Mouse (Mus musculus): ENCODE results near the gene Wasl.

Wasl gene

GRCm38 (mm10) chr6:24645346-24646053, 19.3 kb downstream of the Wasl start:
- no peak for DNase-seq

GRCm38 (mm10) chr6:24642960-24643359, 21.8 kb downstream of the Wasl start:
- DNase-seq = no peak

DNA sequence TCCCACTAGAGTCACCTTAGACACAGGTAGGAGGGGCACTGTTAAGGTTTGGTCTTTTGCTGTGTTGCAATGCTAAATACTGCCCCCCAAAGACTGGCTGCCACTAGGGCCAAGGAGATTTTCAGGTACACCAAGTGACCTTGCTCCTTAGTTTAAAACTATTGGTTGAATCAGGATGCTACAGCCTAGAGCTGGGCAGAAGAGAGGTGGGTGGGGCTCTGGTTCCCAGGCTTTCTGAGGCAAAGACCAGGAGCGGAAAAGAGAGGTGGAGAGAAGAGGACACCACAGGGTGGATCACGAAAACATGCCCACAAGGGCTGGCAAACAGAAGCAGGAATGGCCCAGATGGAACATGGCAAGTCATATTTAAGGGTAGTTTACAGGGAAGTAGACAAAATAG, 22.6 kb downstream of the Wasl start:
- DNase-seq = no peak

GRCm38 (mm10) chr6:24641286-24641685, 23.5 kb downstream of the Wasl start:
- no peak for DNase-seq

GRCm38 (mm10) chr6:24635814-24636213, 29.0 kb downstream of the Wasl start:
- DNase-seq = no peak

DNA sequence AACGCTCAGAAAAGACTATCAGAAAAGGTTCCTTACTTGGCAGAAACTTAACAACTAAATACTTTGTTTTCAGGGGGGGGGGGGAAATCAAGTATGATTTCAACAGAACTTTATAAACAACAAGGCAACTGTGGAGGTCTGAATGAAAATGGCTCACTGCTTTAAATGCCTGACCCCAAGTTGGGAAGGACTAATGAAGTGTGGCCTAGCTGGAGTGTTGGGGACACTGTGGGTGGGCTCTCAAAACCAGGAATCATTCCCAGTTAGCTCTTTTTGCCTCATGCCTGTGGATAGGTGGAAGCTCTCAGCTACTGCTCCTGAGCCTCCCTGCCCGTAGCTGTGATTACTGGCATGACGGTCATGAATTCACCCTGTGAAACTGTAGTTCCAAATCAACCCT, 30.7 kb downstream of the Wasl start:
- no peak for DNase-seq

- no peak for DNase-seq
Measured at GRCm38 (mm10) chr6:24632061-24632460, 32.7 kb downstream of the Wasl start.

DNA sequence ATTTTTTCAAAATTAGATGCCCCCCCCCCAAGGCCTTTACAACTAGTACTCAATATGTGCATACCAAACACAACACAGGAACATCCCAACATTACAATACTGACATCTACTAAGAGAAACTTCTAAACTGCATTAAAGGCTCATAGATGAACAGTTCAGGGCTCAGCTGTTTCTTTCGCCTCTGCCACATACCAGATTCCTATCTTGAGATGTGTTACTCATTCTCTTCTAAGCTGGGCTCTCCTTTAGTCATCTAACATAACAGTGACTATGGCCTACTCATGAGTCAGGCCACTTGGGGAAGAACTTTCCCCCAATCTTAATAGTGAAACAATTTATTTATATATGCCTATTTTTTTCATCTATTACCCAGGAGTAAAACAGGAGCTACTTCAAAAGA, 36.3 kb downstream of the Wasl start:
- no peak for DNase-seq

GRCm38 (mm10) chr6:24627586-24628030, 37.2 kb downstream of the Wasl start:
- DNase-seq = peak; percentile 32 to 68

DNA sequence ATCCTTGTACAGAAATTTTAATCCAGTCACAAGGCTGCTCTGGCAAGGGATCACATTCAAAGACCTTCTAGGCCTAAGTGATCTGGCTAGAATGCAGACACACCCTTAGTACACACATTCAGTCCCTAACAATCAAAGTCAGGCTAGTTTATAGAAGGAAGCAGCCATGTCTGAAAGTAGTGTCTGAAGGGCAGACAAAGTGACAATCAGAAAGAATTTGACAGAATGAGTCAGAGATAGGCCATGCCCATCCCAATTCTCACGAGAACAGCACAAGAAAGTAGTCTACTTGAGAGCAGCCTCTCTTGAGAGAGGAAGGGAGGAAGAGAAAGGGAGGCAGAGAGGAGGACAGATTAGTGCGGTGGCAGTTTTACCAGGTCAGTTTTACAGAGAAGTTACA, 42.7 kb downstream of the Wasl start:
- DNase-seq = no peak

GRCm38 (mm10) chr6:24620936-24621335, 43.9 kb downstream of the Wasl start:
- no peak for DNase-seq

- DNase-seq = no peak
Measured at GRCm38 (mm10) chr6:24619285-24620045, 45.3 kb downstream of the Wasl start.

DNA sequence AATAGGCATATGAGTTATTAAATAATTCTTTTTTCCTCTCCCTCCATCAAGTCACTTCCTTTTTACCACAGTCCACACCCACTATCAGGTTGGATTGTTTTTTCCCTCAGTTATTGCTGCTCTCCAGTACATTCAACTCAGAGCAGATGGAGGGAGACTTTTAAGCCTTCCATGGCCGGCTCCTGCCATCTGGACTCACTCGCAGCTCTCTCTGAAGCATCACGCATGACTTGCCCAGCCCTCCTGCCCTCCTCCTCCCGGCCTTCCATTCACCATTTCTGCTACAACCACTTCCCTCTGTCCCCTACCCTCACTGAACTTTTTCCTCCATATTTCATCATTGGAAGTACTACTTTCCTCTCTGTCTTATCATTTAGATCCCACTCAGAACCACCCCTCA, 48.1 kb downstream of the Wasl start:
- peak; percentile 65 to 72 for DNase-seq

DNA sequence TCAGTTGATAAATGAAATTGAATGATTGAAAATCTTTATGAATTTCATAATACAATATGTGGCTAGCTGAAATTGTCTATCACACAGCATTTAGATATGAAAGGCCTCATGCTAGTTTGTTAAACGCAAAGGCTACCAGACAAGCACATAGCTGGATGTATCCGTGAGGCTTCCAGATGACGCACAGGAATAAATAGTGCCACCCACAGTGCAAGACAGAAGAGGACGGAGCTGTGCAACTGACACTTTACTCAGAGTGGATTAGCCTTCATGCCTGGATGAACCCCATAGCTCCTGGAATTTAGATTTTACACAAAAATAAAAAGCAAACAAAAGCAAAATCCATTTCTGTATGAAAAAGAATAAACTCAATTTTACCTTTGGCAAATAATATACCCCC, 50.9 kb downstream of the Wasl start:
- no peak for DNase-seq

DNA sequence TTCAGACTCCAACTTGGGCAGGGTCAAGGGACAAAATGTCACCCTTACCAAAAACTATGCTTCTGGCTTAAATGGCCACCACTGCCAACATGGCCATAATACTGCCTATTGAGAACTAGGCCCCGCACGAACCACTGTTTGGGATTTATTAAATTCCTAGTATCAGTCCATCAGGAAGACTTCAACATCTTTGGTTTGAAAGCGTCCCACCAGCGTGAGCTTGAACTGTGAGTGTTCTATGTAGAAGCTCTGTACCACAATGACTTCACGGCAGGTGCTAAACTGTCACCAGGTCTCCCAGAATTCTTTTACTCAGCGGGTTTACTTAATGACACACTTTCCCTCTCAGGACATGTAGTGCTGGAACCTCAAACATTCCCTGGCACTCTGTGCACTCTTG, 51.5 kb downstream of the Wasl start:
- no peak for DNase-seq

DNA sequence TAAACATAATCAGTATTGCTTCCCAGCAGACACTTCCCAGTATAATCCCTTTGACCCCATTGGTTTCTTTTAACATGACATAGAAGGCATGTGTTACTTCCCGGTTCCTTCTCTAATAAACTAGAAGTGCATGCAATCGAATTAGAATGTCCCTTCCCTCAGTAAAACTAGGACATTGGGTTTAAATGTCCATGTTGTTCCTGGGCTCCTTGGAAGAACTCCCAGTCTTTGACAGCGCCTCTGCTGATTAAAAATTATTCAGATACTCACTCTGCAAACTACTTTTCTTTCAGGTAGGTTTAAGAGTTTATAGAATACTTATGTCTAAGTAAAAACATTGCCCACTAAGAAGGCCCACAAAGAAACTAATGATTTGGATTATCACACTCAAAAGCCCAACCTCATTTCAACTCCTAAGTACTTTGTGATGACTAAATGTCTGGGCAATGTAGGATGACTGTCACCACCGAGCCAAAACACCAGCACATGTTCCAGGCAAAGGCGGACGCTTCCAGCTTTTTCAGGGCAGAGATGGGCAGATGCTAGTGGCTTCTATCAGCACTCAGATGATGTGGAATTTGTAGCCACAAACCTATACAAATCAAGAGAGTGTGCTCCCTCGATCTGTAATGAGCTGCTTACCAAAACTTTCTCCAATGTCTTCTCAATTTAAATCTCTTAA, 52.6 kb downstream of the Wasl start:
- no peak for DNase-seq

GRCm38 (mm10) chr6:24610358-24610757, 54.5 kb downstream of the Wasl start:
- no peak for DNase-seq

GRCm38 (mm10) chr6:24609531-24609930, 55.3 kb downstream of the Wasl start:
- DNase-seq = no peak

- DNase-seq = no peak
Measured at GRCm38 (mm10) chr6:24608682-24609081, 56.1 kb downstream of the Wasl start.

- DNase-seq = no peak
Measured at GRCm38 (mm10) chr6:24608129-24608528, 56.7 kb downstream of the Wasl start.

DNA sequence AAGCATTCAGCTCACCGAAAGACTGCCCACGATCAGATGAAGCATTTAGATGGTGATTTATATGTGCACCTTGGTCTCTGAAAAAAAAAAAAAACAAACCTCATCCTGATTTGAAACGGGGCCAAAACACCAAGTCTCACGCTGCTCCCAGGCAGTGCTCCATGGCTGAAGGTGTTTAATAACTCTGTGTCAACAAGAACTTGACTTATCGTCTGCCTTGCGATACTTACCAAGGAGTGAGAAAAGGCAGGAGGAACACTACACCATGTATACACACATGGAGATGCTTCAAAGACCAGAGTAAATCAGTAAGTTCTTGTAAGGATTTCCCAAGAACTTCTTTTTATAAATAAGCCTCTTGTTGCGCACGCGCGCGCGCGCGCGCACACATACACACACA, 57.3 kb downstream of the Wasl start:
- DNase-seq = no peak

GRCm38 (mm10) chr6:24606512-24606911, 58.3 kb downstream of the Wasl start:
- DNase-seq = no peak

DNA sequence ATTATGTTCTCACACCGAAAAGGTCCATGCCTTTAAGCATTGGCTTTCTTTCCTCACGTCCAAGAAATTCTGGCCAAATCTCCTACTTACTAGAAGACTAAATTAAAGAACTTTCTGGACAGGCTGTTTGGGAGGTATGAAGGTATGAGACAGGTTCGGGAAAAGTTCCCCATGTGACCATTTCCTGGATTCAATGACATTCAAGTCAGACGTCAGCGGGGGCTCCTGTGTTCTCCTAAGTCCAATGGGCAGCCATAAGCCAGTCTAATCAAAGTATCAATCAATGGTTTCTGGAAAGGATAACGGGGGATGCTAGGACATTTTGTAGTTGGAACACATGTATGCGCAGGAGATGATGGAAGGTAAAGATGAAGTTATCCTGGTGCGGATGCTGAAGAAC, 59.2 kb downstream of the Wasl start:
- DNase-seq = no peak

DNA sequence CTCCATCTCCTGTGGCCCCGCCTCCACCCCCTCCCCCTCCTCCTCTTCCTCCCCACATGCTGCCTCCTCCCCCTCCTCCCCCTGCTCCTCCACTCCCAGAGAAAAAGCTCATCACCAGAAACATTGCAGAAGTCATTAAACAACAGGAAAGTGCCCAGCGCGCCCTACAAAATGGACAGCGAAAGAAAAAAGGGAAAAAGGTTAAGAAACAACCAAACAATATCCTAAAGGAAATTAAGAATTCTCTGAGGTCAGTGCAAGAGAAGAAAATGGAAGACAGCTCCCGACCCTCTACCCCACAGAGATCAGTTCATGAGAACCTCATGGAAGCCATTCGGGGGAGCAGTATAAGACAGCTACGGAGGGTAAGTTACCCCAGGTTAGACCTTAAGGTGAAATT, 60.5 kb downstream of the Wasl start:
- no peak for DNase-seq
